Mouse (Mus musculus) frontal cortex, adult (tissue): Measurements from ENCODE around the gene Mapk3.

Source experiments
- ATAC-seq: cut with Nextera tagmentation; 2 replicates; pipeline ENCODE4 v1.9.2; 2017; ENCODE audit warnings: mild to moderate bottlenecking, moderate library complexity, mixed read lengths; ENCODE audit not compliant: low TSS enrichment

The Mapk3 gene

DNA sequence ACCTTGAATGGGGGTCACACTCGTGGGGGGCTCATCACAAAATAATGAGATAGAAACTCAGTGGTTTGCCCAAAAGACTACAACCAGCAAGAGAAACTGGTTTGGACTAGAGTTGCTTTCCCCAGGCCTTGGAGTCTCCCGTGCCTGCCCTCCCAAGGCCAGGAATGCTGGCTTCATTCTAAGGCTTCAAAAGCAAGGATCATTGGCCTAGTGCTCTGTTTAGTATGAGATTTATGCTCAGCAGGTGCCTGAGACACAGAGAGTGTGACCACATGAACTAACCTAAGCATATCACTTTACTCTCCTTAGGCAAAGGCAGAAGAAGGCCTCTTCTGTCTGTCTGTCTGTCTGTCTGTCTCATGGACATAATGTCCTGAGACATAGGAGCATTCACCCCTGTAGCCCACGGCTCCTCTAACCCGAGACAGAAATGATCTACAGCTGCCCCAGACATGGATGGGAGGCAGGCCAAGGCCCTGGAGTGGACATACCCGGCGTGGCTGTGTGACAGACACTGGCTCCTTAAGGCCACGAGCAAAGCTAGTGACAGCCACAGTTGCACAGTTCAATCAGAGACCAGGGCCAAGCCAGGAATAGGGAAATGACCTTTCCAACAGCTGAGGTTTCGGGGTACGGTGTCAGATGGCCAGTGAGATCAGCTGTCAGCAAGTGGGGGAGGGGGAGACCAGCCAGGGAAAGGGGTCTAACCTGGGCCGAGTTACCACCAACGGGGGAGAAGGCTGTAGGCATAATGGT lies 42.9 kb downstream of the Mapk3 start:
- ATAC-seq = no peak

DNA sequence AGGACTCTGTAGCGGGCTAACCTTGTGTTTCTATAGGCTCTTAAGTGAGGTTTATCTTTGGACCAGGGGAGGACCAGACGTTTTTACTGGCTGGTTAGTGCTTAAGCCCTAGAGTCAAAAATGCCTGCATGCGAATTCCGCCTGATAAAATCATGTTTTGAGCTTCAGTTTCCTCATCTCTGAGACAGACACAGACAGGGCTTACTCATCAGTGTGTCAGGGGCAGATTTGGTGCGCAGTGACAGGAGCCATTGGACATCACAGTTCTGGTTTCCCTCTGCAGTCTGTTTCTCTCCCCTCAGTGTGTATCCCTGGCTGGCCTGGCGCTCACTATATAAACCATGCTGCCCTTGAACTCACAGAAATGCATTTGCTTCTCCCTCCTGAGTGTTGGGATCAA lies 43.8 kb downstream of the Mapk3 start:
- no peak for ATAC-seq

- no peak for ATAC-seq
Measured at GRCm38 (mm10) chr7:126803751-126804150, 44.4 kb downstream of the Mapk3 start.

DNA sequence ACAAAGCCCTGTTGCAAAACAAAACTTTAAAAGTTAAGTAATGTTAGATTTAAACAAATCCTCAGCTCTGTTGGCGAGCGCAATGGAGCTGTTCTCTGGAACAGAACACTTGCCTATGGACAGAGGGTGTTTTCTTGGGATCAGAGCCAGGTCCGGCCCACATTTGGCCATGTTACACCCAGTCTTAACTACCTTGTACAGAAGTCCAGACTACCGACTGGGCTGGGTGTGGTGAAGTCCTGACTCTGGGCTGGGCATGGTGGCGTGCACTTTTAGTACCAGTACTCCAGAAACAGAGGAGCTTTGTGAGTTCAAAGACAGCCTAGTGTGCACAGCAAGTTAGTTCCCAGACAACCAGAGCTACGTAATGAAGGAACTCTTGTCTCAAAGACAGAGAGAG lies 47.6 kb downstream of the Mapk3 start:
- no peak for ATAC-seq

GRCm38 (mm10) chr7:126807405-126807804 lies 48.0 kb downstream of the Mapk3 start:
- no peak for ATAC-seq

- peak; percentile 89 for ATAC-seq
Measured at GRCm38 (mm10) chr7:126808703-126809455, 49.5 kb downstream of the Mapk3 start.

DNA sequence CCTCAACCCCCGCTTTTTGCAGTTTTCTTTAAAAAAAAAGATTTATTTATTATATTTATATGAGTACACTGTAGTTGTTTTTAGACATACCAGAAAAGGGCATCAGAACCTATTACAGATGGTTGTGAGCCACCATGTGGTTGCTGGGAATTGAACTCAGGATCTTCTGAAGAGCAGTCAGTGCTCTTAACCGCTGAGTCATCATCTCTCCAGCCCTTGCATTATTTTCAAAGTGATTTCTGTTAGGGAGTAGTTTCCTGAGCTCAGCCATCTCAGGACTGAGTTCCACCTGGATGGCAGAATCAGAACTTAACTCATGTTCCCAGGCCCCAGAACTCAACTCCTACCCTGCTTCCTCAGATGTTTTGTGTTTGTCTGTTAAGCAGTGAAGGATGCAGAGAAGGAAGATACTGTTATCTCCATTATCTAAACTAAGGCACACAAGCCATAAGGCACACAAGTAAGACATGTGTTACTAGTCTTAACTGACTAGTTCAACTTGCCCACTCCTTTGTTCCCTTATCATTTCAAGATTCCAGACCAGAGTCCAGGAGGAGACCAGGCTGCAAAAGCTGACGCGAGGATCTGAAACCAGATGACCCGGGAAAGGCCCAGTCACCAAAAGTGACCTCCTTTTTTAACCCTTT lies 50.4 kb downstream of the Mapk3 start:
- ATAC-seq = no peak
